Mouse (Mus musculus): Measurements from ENCODE around the gene Tnip1.

- no peak for TF ChIP-seq CTCF (conservative IDR thresholded peaks at IDR 0.05; ENCODE audit: insufficient read depth, insufficient read length, low read depth, low read length)
- TF ChIP-seq POLR2A (IDR thresholded peaks at IDR 0.05; ENCODE audit: low read depth, low read length), result no peak
These were observed 48.9 kb downstream of the Tnip1 start for GRCm38 (mm10) chr11:54913841-54914240.
